Mouse (Mus musculus) left cerebral cortex, adult 18-20 months (tissue): ENCODE measurements at regions not wholly inside any gene's neighbourhood (a gene's known extent, or its start where the extent isn't known, plus 50 kb on each side); places are given as distances from the start of the nearest gene placed in this dataset.

ENCODE experiments used
- DNase-seq, 2 experiments: peaks; one replicate each; pipeline ENCODE4 v3.0.0; 2021 to 2022; ENCODE audit warnings: low spot score in 2 of 2, mixed read lengths in 1 of 2

GRCm38 (mm10) chr13:30085446-30085845, 50.8 kb upstream of the Mboat1 start:
- no peak for DNase-seq

GRCm38 (mm10) chr13:30085005-30085404, 51.3 kb upstream of the Mboat1 start:
- DNase-seq, result peak; percentile 80 to 86

DNA sequence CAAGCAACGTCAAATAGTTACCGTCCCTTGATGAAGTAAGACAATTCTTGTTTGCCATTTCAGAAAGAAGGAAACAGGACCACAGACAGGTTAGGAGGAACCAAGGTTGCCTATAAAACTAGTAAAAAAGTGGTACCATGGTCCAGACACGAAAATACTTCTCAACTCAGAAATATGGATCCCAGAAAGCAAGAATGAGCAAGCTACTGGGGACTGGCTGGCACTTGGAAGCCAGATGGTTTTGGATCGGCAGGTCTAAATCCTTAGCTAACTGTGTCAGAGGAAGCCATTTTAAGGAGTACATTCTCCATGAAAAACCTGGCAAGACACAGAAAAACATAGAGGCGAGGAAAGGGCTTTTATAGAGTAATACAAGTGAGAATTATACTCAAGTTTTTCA, 51.9 kb upstream of the Mboat1 start:
- DNase-seq, result no peak

- DNase-seq, result no peak
Observed at GRCm38 (mm10) chr13:30083949-30084348, 52.3 kb upstream of the Mboat1 start.

- DNase-seq, result no peak
Observed at GRCm38 (mm10) chr13:30082761-30083160, 53.5 kb upstream of the Mboat1 start.

DNA sequence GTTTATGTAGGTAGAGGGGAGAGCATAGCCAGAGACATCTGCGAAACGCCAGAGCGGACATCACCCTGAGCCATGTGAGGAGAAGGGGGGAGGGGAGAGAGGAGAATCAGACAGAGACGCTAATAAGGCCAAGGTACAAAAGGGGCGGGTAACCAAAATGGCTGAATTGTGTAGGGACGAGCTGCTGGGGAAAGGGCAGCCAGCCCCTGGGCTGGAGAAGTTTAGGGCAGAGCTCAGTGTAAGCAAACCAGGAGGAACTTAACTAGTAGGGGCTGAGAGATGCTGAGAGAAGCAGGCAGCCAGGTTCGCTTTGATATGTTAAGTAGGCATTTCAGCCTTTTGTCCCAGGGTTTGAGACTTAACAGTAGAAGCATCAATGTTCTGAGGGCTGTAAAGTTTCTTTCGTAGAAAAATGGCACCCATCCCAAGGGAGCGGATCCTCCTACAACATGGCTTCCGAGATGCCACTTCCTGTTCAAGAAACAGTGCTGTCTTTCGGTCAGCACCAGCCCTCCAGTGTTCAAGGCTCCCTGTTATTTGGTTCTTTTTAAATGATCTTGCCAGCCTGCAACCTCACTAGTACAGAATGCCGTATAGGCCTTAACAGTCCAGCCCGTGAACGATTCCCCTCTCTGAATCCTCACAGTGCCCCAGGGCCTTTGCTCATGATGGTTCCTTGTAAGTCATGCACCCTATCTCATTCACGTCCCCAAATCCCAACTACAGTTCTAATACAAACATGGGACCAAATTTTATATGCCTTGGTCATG, 55.4 kb upstream of the Mboat1 start:
- no peak for DNase-seq

DNA sequence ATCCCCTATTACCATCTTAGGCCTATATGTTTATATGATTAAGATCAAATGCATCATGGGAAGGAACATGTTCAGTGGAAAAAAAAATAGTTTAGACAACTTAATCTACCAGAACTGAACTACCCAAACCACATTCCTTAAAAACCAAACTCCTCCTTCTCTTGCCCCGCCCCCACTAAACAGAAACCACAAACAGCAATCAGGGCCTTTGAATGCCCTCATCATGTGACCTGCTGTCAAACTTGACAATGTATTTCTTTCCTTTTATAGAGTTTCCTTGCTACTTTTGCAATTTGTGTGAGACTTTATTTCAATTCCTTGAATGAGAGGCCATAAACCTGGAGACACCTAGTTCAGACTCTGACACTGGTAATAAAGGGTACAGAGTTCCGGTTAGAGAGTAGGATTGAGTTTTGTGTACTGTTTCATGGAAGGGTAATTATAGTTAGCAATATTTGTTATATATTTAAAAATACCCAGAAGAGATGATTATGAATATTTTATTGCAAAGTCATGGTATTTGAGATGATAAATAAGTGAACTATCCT, 61.7 kb upstream of the Mboat1 start:
- DNase-seq, result no peak

- DNase-seq, result no peak
Observed at GRCm38 (mm10) chr13:30074069-30074468, 62.2 kb upstream of the Mboat1 start.

DNA sequence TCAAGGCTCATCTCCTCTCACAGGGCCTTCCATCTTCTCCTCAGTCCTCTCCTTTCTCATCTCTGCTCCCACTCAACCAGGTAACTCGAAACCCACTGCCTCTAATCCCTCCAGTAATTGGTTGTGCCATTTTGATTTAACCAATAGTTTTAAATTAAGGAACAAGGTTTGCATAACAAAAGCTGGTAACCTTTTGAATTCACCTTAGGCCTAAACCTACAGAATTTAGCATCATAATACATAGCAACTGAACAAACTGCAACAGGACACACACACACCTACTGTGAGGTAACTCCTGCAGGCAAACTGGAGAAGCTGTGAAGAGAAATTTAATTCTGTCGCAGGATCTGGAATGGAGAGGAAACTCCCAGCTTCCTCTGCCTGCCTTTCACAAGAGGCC, 66.9 kb upstream of the Mboat1 start:
- no peak for DNase-seq

GRCm38 (mm10) chr13:30067581-30068375, 68.5 kb upstream of the Mboat1 start:
- DNase-seq, result no peak

DNA sequence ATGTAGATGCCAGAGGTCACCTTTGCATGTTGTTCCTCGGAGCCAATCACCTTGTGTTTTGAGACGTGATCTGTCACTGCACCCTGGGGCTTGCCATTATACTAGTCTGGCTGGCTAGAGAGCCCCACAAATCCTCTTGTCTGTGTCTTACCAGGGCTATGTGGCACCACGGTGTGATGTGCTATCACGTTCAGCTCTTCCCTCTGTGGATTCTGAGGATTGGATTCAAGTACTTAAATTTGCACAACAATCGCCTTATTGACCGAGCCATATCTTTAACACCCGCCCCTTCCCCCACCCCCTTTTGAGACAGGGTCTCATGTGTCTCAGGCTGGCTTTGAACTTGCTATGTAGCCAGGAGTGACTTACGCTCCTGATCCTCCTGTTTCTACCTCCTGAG, 70.8 kb upstream of the Mboat1 start:
- DNase-seq, result no peak

GRCm38 (mm10) chr13:30063741-30064140, 72.5 kb upstream of the Mboat1 start:
- no peak for DNase-seq

GRCm38 (mm10) chr13:30062285-30062684, 74.0 kb upstream of the Mboat1 start:
- DNase-seq, result no peak

GRCm38 (mm10) chr13:30055141-30055645, 69.3 kb upstream of the E2f3 start:
- DNase-seq, result no peak

- no peak for DNase-seq
Observed at GRCm38 (mm10) chr13:30051891-30052550, 66.2 kb upstream of the E2f3 start.

GRCm38 (mm10) chr13:30050745-30051508, 65.1 kb upstream of the E2f3 start:
- no peak for DNase-seq

GRCm38 (mm10) chr13:30048260-30048859, 62.5 kb upstream of the E2f3 start:
- no peak for DNase-seq

DNA sequence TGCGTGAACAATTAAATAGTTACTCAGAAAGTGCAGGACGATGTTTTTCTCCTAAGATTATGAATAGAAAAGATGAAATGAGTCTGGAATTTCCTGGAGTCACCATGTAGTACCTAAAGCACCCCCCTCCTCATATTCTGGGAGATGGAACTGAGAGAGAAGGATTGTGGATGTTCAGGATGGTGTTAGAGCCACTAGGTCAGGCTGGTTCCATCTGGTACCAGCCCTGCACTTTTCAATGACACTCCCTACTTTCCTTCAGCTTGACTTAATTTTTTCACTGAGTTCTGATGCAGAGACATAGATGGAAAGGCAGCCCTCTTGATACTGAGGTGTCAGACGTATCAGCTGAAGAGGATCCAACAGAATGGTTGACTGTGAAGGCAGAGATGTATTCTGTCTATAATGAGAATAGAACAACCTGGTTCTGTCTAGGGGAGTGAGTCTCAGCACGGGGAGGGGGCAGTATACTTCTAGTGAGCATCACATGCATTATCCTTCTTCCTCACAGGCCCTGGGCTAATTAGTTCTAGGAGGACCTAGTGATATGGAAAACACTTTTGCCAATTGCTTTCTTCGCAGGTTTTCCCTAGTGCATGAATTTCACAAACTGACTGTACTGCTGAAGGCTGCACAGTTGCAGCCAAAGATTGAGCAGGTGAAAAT, 60.8 kb upstream of the E2f3 start:
- DNase-seq, result no peak

DNA sequence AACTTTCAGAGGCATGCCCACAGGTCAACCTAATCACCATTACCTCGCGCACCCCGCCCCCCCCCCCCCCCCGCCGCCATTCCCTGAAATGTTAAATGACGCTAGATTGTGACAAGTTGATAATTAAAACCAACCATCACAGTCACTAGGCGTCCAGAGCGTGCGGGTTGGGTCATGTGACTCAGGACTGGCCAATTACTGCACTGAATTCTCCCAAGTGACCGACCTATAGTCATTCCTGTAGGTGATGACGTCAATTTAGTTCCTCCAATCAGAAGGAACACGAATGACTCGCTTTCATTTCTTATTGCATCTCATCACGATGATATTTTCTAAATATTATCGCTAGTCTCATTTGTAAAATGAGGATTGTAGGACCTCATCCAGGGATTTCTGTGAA, 60.2 kb upstream of the E2f3 start:
- DNase-seq, result no peak

DNA sequence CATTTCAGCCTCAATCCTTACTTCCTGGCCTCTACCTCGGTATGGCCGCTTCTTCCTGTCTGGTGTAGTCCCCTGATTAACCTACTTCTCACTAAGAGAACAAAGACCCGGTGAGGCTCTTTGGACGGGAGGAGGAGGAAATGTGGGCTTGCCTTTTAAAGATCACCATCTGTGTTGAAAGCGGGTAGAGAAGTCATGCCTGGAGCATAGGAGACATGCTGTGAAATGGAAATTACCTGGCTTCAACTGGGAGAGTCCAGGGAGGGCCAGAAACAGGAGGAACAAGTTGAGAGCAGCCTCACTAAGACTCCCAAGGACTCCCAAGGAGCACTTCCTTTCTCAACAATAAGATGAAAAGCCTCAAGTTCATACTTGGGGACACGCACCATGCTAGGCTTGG, 59.4 kb upstream of the E2f3 start:
- no peak for DNase-seq
